Mouse (Mus musculus) thymus, postnatal 10 days (tissue): Measurements from ENCODE around the gene Ip6k1.
A peak's percentile ranks its signal among the peaks of the same experiment; 100 is the strongest.

Experiments
- DNase-seq, 2 experiments: peaks; one replicate each; pipeline ENCODE4 v3.0.0; 2021; ENCODE audit warnings: low spot score in 2 of 2

The Ip6k1 gene

GRCm38 (mm10) chr9:108027867-108028266 lies 25.6 kb downstream of the Ip6k1 start:
- DNase-seq, result no peak

DNA sequence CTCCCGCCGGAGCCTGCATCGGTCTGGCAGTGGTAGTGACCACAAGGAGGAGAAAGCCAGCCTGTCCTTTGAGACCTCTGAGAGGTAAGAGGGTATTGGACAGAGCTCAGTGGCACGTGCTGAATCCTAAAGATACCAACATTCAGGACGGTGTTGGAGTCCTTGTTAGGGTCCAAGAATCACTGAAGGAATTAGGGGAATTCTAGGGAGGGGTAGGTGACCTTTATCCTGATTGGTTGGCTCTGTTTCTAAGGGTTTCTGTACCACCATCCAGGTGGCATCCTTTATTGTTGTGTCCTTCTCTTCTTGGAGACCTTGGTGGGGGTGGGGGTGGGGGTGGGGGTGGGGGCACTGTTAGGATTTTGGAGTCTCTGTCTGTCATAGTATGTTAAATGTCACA lies 29.8 kb downstream of the Ip6k1 start:
- DNase-seq, result no peak

GRCm38 (mm10) chr9:108035331-108036156 lies 33.2 kb downstream of the Ip6k1 start:
- no peak for DNase-seq

- no peak for DNase-seq
These were observed 42.6 kb downstream of the Ip6k1 start for GRCm38 (mm10) chr9:108044751-108045492.

GRCm38 (mm10) chr9:108046582-108046981 lies 44.3 kb downstream of the Ip6k1 start:
- no peak for DNase-seq

DNA sequence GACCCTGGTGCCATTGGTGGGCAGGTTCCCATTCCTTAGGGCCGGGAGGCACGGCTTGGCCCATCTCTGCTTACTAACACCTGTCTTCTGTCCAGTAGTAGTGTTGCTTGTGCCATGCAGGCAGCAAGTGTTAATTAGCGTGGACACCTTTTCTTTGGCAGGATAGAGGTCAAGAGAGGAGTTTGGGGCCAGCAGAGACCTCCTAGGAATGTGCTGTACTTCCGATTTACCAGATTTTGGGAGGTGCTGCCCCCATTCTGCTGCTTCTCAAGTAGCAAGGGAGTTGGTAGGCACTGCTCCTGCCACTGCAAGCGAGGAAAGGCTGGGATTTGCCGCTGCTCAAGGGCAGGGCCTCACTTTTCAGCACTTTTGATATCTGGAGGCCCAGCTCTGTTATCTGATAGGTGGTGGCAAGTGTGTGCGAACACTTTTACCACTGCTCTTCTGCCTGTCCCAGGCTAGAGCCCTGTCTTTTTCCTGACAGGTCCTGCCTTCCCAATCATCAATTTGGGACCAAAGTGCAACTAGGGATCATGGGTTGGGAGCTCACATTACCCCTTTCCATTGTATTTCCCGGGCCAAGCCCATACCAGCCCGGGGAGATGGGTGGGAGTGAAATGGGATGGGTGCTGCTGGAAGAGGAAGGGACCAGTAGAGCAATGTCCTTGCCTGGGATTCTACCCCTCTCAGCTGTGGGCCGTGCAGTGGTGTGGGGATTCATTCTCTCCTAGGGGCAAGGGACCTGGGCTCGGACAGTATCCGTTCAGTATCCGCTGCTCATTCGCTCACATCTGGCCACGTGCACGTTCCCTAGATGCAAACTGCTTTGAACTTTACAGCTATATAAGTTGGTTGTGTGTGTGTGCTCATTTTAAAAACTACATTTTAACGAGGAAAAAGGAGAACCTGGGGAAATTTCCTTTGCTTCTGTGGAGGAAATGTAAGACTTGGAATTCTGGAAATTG lies 45.6 kb downstream of the Ip6k1 start:
- no peak for DNase-seq

DNA sequence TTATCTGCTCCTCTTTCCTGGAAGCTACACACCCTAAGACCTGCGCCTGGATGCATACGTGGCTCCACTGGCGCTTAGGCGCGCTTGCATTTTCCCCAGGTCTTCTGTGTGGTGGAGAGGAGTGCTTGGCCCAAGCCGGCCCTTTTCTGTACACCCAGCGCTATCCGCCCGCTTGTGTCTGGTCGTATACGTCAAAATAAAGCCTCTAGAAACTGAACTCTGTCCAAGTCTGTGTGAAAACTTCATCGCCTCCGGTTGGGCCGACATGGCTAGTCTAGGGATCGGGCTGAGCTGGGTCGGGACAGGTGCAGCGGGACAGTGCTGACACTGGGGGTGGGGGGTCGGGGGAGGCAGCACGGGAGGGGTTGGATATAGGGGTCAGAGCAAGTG lies 46.3 kb downstream of the Ip6k1 start:
- DNase-seq, result no peak

- DNase-seq, result peak; percentile 87 to 89
These were observed 46.7 kb downstream of the Ip6k1 start, which contains the start of gene Gmppb for GRCm38 (mm10) chr9:108049016-108049455. Gene Gmppb (plus strand): TSS chr9:108049242.

- no peak for DNase-seq
These were observed 47.4 kb downstream of the Ip6k1 start for GRCm38 (mm10) chr9:108049561-108050251.

DNA sequence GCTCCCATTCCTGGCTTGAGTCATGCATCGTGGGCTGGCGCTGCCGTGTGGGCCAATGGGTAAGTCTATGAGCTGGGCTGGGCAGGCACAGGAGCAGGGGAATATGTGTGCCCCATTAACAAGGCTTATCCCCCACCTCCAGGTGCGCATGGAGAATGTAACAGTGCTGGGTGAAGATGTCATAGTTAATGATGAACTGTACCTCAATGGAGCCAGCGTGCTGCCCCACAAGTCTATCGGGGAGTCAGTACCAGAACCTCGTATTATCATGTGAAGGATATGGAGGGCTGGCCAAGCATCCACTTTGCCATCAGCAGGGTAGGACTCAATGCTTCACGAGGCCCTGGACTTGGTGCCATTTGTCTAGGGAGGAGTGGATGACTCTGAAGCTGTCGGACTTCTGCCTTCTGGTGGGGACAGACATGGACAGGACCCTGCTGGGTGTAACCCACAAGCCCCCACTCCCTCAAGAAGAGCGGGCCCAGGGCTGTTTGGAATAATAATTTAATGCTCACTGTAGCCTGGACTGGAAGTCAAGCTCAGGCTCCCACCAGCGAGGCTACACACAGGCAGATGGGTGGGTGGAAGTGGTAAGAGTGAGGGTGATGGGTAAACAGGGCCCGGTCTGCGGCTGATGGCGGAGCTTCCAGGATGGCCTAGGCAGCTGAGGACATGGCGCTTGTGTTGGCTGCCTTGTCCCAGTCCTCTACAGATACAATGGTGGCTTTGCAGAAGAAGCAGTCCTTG lies 49.1 kb downstream of the Ip6k1 start:
- DNase-seq, result no peak

GRCm38 (mm10) chr9:108051931-108052220 lies 49.6 kb downstream of the Ip6k1 start:
- DNase-seq, result no peak

GRCm38 (mm10) chr9:108052411-108052810 lies 50.1 kb downstream of the Ip6k1 start:
- no peak for DNase-seq

DNA sequence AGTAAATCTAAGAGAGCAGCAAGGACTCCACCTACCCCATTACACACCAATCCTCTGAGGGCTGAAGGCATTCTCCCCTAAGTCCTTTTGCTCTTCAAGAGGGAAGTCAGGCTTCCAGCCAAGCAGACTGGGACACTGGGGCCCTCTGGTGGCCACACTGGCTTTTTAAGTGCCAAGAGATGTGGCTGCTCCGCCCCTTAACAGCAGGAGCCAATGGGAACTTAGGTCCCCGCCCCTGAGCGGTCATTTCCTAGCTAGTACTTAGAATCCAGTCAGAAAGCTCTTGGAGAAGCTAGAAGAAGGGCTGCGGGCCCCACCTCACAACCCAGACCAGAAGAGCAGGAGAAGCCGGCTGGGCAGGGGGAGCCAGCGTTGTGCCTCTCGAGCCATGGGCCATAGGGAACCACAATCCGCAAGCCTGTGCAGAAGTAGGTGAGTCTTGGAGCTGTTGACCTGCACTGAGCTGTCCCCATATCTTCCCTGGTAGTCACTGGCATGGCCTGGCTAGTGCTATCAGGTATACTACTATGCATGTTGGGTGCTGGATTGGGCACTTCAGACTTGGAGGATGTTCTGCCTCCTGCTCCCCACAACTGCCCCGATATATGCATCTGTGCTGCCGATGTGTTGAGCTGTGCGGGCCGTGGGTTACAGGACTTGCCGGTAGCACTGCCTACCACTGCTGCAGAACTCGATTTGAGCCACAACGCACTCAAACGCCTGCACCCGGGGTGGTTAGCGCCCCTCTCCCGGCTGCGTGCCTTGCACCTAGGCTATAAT lies 50.8 kb downstream of the Ip6k1 start, which contains the start of gene Amigo3:
Amigo3 (plus strand) TSS at position 275 of the 780 bp plus-strand sequence.
- DNase-seq, result peak; percentile 91 to 96

DNA sequence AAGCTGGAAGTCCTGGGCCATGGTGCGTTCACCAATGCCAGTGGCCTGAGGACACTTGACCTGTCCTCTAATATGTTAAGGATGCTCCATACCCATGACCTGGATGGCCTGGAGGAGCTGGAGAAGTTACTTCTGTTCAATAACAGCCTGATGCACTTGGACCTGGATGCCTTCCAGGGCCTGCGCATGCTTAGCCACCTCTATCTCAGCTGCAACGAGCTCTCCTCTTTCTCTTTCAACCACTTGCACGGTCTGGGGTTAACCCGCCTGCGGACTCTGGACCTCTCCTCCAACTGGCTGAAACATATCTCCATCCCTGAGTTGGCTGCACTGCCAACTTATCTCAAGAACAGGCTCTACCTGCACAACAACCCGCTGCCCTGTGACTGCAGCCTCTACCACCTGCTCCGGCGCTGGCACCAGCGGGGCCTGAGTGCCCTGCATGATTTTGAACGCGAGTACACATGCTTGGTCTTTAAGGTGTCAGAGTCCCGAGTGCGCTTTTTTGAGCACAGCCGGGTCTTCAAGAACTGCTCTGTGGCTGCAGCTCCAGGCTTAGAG lies 51.4 kb downstream of the Ip6k1 start:
- no peak for DNase-seq

GRCm38 (mm10) chr9:108054331-108055040 lies 52.2 kb downstream of the Ip6k1 start:
- DNase-seq, result no peak

- no peak for DNase-seq
These were observed 52.8 kb downstream of the Ip6k1 start for GRCm38 (mm10) chr9:108055061-108055460.

DNA sequence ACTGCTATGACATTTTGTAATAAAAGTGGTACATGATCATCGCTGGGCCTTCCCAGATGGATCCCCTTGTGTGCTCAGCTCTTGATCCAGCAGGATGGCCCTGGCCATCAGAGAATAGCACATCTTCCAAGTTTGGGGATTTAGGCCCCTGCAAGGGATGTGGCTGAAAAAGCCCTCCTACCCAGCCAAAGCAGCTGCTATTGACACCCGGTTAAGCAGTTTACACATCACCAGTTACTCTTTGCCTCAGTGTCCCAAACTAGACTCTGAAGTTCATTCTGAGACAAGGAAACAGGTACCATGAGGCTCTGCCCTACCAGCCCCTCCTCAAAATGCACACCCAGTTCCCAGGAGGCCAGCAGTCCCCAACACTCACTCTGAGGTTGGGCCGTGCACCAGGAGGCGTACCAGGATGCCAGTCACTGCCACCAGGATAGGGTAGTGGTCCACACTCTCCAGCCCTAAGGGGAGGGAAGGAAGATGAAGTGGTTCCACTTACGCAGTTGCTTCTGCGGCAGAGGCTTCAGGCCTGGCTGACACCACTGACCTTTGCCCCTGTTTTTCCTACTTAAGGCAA lies 53.4 kb downstream of the Ip6k1 start:
- DNase-seq, result no peak
